Mouse (Mus musculus) frontal cortex, postnatal 10 days (tissue): ENCODE measurements around the gene Cyp4a30b.
"Not testable (repeated sequence)": the region's sequence is repeated elsewhere in the genome, so short reads cannot be mapped to it uniquely, and the experiment has no call there.

ENCODE experiments used
- DNase-seq, 2 experiments: peaks; one replicate each; pipeline ENCODE4 v3.0.0; 2022; ENCODE audit warnings: low spot score in 2 of 2, mixed read lengths in 1 of 2

Gene Cyp4a30b

DNA sequence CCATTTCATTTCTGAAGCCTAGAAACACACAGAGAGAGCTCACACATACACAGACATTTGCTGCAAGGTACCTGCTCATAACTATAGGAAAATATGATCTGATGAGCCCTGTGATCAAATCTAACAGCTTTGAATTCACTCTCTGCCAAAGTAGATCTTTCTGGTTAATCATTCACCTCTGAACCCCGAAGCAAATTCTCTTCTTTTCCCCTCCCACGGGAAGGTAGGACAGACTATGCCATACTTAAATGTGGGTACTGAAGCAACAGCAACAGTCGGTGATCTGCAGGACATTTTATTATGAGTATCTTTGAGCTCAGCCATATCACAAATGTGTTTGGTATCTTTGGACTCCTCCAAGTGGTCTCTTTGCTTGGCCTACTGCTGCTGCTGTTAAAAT lies at the start of gene Cyp4a30b:
Cyp4a30b (plus strand) TSS at position 301 of the 400 bp plus-strand sequence.
- DNase-seq, result no peak

GRCm38 (mm10) chr4:115411324-115411723 lies 41.1 kb upstream of the Cyp4a30b start, which contains the start of gene Cyp4a12b:
TSS of gene Cyp4a12b (plus strand) at chr4:115411624.
- DNase-seq, result not testable (repeated sequence)

GRCm38 (mm10) chr4:115450577-115451137 lies 1.7 kb upstream of the Cyp4a30b start:
- no peak for DNase-seq

DNA sequence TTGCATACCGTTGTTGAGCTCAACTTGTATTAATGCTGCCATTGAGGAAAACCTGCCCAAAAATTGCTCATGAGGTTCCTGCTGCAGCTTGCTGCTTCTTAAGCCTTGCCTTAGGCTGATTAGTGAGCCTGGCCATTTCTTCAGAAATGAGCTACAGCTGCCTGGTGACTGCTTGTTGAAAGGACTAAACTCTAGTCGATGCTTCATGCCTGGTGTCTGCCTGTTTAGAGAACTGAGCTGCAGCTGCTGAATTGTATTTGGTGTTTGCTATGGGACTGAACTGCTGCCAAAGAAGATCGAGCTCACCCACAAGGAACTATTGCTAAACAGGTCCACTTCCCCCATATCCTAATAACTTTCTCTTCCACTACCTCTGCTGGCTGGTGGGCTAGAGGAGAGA lies 21.2 kb downstream of the Cyp4a30b start:
- DNase-seq, result not testable (repeated sequence)

DNA sequence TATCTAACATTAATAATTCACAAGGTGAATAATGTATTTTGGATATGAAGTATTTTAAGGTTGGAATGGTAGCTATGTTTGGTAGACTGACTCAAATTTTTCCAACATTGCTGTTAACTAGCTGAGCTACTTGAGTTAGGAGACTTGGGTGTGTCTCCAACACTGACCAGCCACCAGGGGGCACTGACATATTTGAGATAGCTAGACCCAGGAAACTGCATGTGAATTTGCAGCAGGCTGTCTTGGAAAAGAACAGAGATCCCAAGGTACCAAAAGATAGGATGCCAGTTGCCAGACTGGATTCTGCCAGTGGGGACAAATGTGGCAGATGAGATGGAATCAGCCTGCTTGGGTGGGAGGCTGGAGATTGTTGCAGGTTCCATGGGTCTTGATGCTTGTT lies 23.6 kb downstream of the Cyp4a30b start:
- DNase-seq, result not testable (repeated sequence)

DNA sequence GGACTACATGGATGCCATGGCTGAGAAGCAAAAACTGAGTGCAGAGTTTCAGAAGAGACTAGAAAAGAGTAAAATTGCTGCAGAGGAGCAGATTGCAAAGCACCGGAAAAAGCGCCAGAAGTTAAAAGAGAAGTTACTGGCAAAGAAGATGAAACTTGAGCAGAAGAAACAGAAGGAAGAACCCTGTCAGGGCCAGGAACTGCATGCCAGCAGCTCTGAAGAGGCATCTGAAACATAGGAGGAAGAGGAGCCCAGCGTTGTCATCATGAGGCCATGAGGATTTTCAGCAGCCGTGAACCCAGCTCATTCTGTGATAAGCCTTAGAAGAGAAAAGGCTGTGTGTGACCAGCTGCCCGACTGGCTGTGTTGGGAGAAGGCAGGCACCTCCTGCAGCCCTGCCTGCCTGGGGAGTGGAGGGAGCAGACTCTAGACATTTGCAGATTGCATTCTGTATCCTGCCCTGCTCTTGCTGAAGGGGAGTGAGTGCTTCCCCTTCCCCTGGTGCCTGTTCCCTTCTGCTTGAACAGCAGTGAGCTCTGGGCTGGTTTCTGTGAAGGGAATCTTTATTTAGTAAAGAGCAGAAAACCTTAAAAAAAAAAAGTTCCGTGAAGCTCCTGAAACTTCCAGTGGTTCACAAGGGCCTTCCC lies 28.7 kb downstream of the Cyp4a30b start:
- DNase-seq, result no peak

DNA sequence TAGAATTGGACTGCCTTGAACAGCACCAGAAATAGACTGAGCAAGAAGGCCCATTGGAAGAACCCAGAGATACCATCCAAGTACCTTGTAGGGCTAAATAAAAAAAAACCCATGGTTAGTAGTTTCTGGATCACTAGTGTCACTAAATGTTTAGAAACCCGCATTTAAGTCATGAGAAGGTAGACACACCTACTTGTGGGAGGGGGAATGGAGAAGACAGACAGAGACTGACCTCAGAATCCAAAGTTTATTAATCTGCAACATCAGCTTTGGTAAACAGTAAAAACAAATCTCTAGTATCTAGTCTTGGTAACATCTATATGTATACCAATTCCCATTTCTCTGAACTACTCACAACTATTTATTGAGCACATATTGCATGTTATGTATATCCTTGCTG lies 43.6 kb downstream of the Cyp4a30b start, which contains the start of gene Cyp4a14:
Cyp4a14 (minus strand) TSS at position 142 of the 400 bp plus-strand sequence.
- DNase-seq, result no peak

DNA sequence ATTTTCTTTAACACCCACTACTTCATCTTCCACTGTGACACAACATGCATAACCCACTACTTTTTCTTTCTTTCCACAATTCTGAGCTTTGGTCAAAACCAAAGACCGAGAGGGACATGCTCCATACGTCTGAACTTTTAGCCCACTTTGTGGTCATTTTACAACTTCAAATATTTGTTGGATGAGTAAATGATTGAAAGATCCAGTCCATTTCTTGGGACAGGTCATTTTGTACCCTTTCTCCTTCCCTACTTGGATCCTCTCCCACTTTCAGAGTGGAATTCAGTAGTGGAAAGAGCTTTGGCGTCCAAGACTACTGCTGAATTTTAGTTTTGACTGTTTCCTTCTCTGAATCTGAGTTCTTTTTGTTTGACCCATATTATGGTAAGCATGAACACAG lies 45.1 kb downstream of the Cyp4a30b start:
- DNase-seq, result no peak

DNA sequence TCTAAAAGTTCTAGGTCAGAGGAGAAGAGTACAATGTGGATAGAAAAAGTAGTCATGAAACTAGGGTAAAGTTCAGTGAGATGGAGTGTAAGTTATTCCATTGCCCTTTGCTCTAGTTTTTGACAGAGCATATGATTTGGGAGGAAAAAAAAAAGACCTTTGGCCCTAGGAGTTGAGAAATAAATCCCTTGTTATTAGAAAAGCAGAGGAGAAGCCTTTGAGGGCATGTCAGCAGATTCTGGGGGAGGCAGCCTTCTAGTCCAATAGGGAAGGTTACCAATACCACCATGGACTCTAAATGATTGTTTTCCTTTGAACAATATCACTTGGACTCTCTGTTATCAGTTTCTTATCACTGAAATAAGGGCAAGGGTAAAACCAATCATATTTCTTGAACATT lies 61.6 kb downstream of the Cyp4a30b start:
- not testable (repeated sequence) for DNase-seq

GRCm38 (mm10) chr4:115518000-115518399 lies 65.6 kb downstream of the Cyp4a30b start, which contains the start of gene Cyp4a10:
TSS of gene Cyp4a10 (plus strand) at chr4:115518264.
- not testable (repeated sequence) for DNase-seq

GRCm38 (mm10) chr4:115519444-115519843 lies 67.0 kb downstream of the Cyp4a30b start:
- no peak for DNase-seq
